Mouse (Mus musculus): ENCODE data around the gene Apol9b.
"Not testable (repeated sequence)": the region's sequence is repeated elsewhere in the genome, so short reads cannot be mapped to it uniquely, and the experiment has no call there.

The Apol9b gene

DNA sequence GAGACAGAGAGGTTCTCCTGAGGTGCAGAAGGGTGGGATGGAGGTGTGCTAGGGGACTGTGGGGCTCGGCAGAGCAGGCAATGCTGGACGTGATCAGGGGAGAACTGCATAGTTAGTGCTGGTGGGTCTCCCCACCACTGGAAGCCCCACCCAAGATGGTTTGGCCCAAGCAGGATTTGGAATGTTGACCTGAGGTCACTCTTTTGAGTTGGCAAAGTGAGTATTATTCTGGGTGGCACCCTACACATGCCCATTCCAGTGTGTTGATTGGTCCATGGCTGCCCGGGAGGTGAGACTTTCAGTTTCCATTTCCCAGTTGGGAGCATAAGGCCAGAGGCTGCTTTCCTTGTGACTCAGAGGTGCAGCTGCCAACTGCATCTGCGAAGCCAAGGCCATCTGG is at the start of gene Apol9b:
Apol9b (plus strand) TSS at position 301 of the 400 bp plus-strand sequence.
- not testable (repeated sequence) for DNase-seq (ENCODE audit: low read depth, low spot score)

DNA sequence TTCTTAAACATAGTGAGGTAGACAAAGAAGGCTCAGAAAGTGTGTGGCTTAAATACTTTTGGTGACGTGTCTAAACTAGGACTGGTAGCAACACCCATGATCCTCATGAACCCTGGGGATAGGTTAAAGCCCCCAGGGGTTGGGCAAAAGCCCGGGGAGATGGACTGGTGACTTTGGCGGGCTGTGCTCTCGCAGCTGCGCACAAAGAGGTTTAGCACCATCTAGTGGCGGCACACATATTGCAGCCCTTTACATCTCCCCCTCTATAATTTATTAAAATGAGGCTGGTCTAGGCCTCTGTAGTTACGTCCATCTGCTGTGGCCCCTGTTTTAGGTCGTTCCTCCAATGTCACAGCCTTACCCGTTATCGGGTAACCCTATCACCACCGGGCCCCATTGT is 44.9 kb upstream of the Apol9b start:
- DNase-seq (ENCODE audit: low read depth, low spot score): not testable (repeated sequence)

DNA sequence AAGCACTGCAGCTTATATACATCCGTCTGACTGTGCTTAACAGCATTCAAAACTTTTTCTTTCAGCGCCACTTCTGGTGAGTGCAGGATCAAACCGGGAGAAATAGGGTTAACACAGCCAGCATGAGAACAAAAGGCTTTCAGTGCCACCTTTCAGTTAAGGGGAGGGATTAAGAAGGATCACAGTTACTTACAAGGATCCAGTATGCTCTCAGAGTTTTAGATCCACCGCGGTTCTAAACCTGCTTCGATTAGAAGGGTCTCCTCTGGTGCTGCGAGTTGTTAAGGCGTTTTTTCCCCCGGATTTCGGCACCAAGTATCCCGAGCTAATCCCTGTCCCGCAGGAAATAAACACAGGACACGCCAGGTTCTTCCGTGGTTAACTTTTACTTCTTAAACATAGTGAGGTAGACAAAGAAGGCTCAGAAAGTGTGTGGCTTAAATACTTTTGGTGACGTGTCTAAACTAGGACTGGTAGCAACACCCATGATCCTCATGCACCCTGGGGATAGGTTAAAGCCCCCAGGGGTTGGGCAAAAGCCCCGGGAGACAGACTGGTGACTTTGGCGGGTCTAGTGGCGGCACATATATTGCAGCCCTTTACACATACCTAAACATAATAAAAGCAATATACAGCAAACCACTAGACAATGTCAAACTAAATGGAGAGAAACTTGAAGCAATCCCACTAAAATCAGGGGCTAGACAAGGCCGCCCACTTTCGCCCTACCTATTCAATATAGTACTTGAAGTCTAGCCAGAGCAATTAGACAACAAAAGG is 37.1 kb upstream of the Apol9b start:
- not testable (repeated sequence) for DNase-seq (ENCODE audit: low read depth, low spot score)

DNA sequence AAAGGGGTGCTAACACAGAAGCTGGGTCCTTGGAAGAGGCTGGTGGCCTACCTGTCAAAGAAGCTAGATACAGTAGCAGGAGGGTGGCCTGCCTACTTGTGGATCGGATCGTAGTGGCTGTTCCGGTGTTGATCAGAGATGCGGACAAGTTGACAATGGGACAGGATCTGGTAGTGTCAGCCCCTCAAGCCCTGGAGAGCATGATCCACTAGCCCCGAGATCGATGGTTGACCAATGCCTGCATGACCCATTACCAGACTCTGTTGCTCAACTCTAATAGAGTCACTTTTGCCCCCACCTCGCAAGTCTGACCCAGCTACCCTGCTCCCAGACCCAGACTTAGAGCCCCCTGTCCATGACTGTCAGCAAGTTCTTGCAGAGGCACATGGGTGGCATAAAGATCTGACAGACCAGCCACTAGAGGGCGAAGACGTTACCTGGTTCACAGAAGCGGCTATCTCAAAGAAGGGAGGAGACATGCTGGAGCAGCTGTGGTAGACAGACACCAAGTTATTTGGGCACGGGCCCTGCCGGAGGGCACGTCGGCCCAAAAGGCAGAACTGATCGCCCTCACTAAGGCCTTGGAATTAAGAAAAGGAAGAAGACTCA is 34.0 kb upstream of the Apol9b start:
- peak; percentile 44 for DNase-seq (ENCODE audit: low read depth, low spot score)

DNA sequence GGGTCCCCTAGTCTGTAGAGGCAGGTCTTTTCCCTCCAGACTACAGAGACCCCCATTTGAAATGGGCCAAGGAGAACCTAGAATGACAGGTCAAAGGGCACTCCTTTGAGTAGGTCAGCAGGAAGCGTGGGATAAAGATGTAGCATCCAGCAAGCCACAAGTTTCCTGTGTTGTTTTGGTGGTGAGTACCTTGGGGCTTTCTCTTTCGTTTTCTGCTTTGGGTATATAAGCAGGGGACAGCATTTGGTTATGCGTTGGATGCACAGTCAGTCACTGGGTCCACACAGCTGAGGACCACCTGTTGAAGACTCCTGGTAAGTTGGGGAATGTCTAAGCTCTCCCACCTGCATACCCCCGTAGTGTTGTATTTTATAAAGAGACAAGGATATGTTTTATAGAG is 30.2 kb upstream of the Apol9b start, which contains the start of gene Apol7e:
Apol7e (plus strand) TSS at position 202 of the 400 bp plus-strand sequence.
- DNase-seq (ENCODE audit: low read depth, low spot score): not testable (repeated sequence)

DNA sequence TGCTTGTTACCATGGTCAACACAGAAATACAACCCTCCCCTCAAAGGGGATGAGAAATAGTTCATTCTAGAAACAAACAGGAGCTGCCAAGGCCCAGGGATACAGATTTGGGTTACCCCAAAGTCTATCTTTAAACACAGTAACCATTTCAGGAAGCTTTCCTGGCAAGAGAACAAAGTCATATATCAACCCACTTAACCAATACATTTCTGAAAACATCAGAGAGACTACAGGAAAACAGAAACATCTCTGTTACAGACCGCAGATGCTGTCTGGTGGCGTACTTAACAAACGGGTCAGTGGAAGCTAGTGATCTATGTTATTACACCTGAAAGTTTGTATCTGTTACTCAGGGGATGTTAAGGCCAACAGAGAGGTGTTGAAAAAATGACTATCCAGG is 23.5 kb upstream of the Apol9b start:
- DNase-seq (ENCODE audit: low read depth, low spot score): not testable (repeated sequence)

DNA sequence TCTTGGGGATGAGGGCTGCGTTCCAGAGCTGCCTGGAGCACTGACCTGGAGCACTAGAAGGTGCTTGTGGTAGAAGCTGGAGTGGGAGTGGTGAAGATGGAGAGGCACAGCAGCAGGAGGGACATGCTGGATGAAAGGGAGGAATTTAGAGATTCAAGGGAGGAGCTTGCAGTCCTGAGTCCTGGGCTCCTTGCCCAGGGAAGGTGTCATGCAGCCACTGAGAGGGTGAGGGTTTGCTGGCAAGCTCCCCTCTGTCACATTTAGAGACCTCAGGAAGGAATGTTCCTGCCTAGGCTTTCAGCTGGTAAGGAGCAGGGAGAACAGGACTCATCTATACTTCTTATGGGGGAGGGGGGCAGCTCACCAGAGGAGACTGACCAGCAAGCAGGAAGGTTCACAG is 19.9 kb upstream of the Apol9b start:
- not testable (repeated sequence) for DNase-seq (ENCODE audit: low read depth, low spot score)

DNA sequence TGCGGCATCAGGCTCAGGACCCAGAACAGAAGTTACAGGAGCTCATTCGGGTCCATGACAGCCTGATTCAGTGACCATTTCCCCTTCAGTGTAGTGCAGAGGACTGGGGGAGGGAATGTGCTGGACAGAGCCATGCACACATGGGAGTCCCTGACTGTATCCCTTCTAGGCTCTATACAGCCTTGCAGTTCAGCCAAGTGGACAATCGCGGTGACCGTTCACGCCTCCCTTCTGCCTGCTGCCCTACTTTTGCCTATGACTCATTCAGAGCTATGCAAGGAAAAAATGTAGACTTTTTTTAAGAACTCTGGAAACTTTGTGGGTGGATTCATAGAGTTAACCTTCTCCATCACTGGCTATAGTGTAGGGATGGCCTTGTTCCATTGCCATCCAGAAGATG is 10.6 kb upstream of the Apol9b start:
- not testable (repeated sequence) for DNase-seq (ENCODE audit: low read depth, low spot score)

DNA sequence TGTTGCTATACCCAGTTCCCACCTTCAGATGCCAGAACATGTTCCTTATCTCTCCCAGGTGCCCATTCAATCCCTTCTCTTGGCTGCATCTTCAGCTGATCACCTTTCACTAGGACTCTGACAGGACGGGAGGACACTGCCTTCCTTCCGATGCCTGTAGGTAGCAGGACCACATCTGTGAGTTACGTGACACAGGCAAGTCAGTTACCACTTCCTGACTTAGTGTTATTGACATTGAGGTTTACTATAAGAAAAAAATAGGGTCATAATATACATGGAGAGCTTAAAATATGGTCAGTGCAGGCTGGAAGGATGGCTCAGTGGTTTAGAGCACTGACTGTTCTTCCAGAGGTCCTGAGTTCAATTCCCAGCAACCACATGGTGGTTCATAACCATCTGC is 7.3 kb upstream of the Apol9b start:
- not testable (repeated sequence) for DNase-seq (ENCODE audit: low read depth, low spot score)

DNA sequence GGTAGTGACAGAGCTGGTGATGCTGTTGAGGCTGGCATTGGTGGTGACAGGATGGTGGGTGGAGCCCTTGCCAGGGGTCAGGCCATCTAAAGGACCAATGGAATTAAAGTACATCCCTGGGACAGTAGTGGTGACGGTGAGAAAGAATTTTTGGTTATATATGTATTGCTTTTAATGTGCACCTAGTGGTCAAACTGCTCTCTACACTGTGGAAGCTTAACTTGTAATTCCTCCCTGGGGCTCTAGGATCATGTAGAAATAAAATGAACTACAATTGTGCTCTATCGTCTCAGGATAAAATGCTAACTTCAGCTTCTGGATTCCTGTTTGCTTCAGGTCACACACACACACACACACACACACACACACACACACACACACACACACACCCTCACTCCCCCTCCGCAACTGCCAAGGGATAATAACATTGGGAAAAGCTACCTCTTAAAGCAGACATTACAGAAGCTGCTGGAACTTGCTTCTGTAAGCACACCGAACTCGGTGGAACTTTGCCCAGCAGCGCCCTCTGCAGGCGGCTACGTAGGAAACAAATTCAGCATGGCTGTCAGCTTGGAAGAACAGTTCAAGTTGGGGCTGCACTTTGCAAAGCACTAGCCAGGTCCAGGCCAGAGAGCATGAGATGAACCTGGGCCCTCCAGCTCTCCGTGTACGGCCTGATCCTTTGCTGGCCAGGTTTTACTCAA is 4.5 kb upstream of the Apol9b start:
- not testable (repeated sequence) for DNase-seq (ENCODE audit: low read depth, low spot score)

DNA sequence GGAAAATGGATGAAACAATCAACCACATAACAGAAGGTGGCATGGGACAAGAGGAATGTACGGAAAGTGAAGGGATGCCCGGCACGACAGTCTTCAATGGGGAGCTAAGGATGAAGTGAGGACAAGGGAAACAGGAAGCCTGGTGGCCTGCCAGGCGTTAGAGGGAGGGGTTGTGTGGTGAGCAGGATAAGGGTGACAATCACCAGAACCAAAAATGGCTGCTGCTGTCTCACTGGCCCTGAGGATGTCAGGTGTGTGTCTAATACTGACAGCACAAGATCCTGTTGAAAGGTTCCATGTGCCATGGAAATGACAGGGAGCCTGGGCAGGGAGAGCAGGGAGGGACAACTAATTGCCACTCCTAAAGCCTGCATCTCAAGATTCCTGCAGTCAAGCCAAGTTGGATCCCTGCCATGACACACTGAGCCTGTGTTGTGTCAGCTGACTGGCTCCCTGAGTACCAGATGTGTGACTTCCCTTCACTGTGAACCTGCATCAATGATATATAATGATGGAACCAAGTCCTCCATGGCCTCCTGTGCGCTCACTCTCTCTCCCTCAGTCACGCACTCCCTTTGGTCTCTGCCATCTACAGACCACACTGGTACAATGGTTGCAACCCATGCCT is 3.3 kb upstream of the Apol9b start:
- DNase-seq (ENCODE audit: low read depth, low spot score): not testable (repeated sequence)

DNA sequence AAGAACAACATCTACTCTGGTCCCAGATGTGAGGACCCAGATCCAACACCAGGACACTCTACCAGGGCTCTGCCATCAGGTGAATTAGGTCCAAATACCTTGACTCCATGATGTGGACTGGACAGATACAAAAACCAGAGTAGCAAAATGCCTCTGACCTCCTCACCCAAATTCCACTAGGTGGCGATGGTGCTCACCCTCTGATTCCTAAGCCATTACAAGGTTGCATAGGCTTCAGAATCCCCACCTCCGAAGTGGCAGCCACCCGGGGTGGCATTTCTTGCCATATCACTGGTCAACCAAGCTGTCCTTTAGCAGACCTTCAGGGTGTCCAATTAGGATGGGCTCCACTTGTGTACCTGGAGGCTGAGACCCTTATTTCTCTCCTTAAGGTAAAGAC is 1.7 kb upstream of the Apol9b start:
- DNase-seq (ENCODE audit: low read depth, low spot score): peak; percentile 19

DNA sequence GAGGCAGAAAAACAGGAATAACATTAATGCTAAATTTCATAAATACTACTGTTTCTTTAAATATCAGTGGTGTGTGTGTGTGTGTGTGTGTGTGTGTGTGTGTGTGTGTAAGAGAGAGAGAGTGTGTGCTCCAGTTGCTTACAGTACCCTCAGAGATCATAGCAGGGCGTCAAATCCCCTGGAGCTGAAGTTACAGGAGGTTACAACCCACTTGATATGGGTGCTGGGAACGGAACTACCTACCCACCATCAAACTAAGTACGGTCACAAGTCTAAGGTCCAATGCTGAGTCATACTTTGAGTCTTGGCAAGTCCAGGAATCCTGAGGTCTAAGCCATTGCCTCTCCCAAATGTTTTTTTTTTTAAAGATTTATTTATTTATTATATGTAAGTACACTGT is 1.1 kb upstream of the Apol9b start:
- DNase-seq (ENCODE audit: low read depth, low spot score): not testable (repeated sequence)

DNA sequence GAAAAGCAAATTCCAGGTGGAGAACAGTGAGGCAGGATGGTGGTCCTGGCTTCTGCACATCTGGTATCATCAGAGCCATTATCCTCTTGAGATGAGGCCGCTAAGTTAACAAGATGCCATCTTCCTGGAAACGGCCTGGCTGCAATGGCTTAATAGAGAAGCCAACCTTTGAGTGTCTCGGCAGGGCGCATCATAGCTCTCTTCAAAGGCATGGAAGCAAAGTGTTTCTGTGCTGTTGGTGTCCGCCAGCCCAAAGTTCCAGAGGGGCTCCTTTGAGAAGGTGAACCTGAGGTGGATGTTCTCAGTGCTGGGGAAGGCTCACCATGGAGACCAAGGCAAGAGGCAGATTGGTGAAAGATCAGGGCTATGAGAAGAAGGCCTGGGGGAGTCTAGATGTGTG is 2.8 kb downstream of the Apol9b start:
- DNase-seq (ENCODE audit: low read depth, low spot score): no peak

DNA sequence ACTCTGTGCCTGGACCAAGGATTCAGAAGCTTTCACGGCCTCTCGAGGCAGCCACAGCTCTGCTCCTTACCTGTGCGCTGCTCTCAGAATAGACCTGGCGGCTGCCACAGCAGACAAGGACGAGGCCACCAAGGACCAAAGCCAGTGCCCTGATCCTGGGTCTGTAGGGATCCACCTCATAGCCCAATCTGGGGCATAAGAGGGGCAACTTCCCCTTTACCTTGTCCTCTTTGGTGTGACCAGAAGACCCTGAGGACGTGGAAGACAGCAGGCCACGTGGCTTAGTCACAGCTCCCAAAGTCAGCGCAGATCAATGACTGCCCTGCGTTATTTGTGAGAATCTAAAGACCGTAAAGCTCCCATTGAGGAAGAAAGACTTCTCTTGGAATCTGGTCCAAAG is 4.0 kb downstream of the Apol9b start:
- not testable (repeated sequence) for DNase-seq (ENCODE audit: low read depth, low spot score)

DNA sequence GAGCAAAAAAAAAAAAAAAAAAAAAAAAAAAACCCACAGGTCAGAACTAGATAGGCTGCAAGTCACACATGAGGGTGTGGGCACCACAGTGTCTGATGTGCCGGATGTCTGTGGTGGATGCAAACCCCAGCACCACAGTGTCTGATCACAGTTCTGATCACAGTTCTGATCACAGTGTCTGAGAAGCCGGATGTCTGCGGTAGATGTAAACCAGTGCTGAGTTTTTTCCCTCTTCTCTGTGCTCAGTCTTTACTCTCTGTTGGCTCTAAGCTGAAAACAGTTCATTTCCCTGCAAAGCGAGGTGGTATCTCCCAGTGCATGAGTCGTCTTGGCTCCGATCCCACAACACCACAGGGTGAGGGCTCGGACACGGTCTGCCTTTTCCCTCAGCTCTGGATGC is 4.5 kb downstream of the Apol9b start:
- DNase-seq (ENCODE audit: low read depth, low spot score): not testable (repeated sequence)

DNA sequence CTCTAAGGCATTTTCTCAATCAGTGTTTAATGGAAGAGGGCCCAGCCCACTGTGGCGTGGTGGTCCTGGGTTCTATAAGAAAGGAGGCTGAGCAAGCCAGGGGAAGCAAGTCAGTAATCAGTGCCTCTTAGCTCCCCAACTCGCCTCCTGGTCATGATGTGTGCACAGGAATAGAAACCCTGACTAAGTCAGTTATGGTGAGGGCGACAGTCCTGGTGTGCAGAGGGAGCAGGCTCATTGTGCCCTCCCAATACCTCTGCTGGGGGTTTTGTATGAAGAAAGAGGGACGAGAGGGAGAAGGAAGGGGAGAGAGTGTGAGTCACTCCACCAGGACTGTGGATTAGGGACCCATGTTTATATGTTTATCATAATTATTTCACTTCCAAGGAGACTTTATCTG is 5.1 kb downstream of the Apol9b start:
- DNase-seq (ENCODE audit: low read depth, low spot score): not testable (repeated sequence)

DNA sequence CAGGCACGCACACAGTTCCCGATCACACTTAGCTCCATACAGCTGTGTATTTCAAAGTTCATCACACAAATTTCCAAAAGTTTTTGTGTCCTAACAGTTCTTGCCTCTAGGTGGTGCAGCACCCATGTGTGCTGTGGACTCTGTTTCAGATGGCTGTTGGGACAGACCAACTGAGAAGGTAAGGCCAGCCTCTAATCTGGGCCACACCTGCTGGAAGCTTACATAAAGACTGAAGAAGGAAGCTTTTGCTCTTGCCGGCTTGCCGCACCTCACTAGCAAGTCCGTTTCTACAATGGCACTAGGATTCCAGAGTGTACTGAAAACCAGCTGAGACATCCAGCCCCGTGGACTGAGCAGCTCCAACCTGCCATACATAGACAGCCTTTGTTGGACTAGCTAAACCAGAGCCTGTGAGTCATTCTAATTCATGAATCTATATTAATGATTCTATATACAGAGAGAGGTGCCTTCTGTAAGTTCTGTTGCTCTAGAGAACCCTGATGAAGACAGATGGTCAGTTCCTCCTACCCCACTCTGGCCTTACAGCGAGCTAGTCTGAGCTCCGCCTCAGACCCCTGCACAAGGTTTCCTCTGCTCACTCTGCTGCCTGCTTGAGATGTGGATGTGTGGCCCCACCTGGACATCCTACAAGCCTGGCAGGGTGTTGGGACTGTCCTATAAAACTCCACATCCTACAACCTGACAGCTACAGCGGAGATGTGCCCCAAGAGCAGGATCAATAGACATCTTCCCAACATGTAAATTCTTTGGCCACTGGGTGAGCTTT is 11.9 kb downstream of the Apol9b start:
- DNase-seq (ENCODE audit: low read depth, low spot score): peak; percentile 17

DNA sequence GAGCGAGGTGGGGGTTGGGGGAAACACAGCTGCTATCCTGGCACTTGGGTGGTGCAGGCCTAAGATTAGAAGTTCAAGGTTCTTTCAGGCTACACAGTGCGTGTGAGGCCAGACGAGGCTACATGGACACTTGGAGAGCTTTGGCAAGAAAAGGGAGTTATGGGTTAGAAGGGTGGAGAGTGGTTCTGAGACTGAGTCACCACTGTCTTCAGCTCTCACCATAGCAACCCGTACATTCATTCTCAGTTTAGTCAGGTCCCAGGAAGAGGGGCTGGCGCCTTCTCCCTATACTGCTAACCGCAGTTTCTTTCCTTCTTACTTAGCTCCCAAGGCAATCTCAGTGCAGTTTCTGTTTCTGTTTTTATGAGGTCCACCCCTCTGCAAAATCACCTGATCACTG is 12.7 kb downstream of the Apol9b start:
- not testable (repeated sequence) for DNase-seq (ENCODE audit: low read depth, low spot score)

DNA sequence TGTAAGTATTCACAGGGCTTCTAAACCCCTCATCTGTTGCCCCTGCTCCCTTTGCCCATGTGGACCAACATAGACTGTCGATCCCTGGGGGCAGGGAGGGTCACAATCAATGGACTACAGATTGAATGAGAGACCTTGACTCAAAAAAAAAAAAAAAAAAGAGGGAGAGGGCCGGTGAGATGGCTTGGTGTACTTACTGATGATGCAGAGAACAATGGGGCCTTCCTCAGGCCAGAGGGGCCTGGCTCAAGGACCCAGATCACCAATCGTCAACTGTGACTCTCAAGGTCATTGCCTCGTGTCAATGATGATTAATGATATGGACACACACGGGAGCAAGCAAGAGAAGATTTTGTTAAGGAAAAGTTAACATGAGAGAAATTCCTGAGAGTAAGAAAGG is 15.8 kb downstream of the Apol9b start:
- DNase-seq (ENCODE audit: low read depth, low spot score): no peak

DNA sequence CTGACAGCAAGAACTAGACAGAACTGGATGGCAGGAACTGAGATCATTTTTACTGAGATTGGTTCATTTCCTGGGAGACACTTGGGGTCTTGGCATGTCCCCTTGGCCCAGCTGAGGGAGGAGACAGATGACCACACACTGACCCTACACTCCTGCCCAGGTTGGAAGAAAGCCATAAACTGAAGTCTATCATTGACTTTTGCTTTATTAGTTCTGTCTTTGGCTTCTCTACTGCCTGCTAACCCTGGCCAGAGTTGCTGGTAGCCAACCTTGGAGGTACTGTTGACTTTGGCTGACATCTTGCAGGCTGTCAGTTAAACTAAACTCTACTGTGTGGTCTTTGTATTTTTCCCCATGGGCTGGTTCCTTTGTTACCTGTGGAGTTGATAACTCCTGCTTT is 16.2 kb downstream of the Apol9b start:
- no peak for DNase-seq (ENCODE audit: low read depth, low spot score)
